Mouse (Mus musculus) myocyte (in vitro differentiated cells): ENCODE measurements around the gene Gm45062.

ENCODE experiments used
- CEBPB ChIP-seq: IDR thresholded peaks from 2 replicates; pipeline ENCODE4 v1.6.1; 2011; ENCODE audit warnings: mild to moderate bottlenecking, moderate library complexity; ENCODE audit not compliant: poor library complexity, insufficient read depth, severe bottlenecking
- E2F4 ChIP-seq: IDR thresholded peaks from one replicate; pipeline ENCODE4 v1.6.1; 2011; ENCODE audit warnings: mild to moderate bottlenecking, control low read depth, moderate library complexity; ENCODE audit not compliant: insufficient read depth
- MAX ChIP-seq: IDR thresholded peaks from one replicate; pipeline ENCODE4 v1.6.1; 2011; ENCODE audit warnings: low read depth, mild to moderate bottlenecking, control low read depth
- POLR2A ChIP-seq: IDR thresholded peaks from one replicate; pipeline ENCODE4 v1.6.1; 2011; ENCODE audit warnings: low read depth, mild to moderate bottlenecking, control low read depth, moderate library complexity; ENCODE audit not compliant: insufficient read length
- POLR2AphosphoS2 ChIP-seq: IDR thresholded peaks from one replicate; pipeline ENCODE4 v1.6.1; 2011; ENCODE audit warnings: low read depth, control low read depth; ENCODE audit not compliant: insufficient read length
- REST ChIP-seq: IDR thresholded peaks from one replicate; pipeline ENCODE4 v1.6.1; 2011; ENCODE audit warnings: mild to moderate bottlenecking, control low read depth, moderate library complexity; ENCODE audit not compliant: insufficient read depth, insufficient read length
- USF1 ChIP-seq: IDR thresholded peaks from one replicate; pipeline ENCODE4 v1.6.1; 2011; ENCODE audit warnings: low read depth, mild to moderate bottlenecking, control low read depth, moderate library complexity

- TF ChIP-seq E2F4 (no peak), POLR2A (no peak), USF1 (no peak), POLR2AphosphoS2 (no peak), REST (no peak), CEBPB (no peak), MAX (no peak)
These were observed 114.6 kb downstream of the Gm45062 start for GRCm38 (mm10) chr6:8373851-8374250.
